Mouse (Mus musculus) limb, embryonic 13.5 days (tissue): ENCODE results near the gene Rac1. TPM values are rescaled to one million over a fixed set of nuclear protein-coding genes. Genes with fewer than 3 reads are reported as not detected.
"Not testable (repeated sequence)": the region's sequence is repeated elsewhere in the genome, so short reads cannot be mapped to it uniquely, and the experiment has no call there.

Experiments used
- ATAC-seq: fragments of 200-750 bp; cut with Nextera tagmentation; 2 replicates; pipeline ENCODE4 v1.8.0; 2017; ENCODE audit warnings: low read depth, moderate number of reproducible peaks, moderate TSS enrichment; ENCODE audit not compliant: low FRiP score
- H3K27ac ChIP-seq: fragments of 300-500 bp; sonication (generic); 2 replicates; pipeline ENCODE4 v1.5.1; 2015; ENCODE audit warnings: inconsistent platforms, mild to moderate bottlenecking, moderate library complexity
- H3K27me3 ChIP-seq: fragments of 300-500 bp; sonication (generic); 2 replicates; pipeline ENCODE4 v1.6.1; 2015; ENCODE audit warnings: mild to moderate bottlenecking, inconsistent platforms
- H3K36me3 ChIP-seq: fragments of 300-500 bp; sonication (generic); 2 replicates; pipeline ENCODE4 v1.6.1; 2015; ENCODE audit warnings: inconsistent platforms, mild to moderate bottlenecking, moderate library complexity
- H3K4me1 ChIP-seq: fragments of 300-500 bp; sonication (generic); 2 replicates; pipeline ENCODE4 v1.6.1; 2015; ENCODE audit warnings: inconsistent platforms
- H3K4me2 ChIP-seq: fragments of 300-500 bp; sonication (generic); replicated peaks from 2 replicates; pipeline ENCODE4 v1.6.1; 2015; ENCODE audit warnings: inconsistent platforms, mild to moderate bottlenecking, moderate library complexity
- H3K4me3 ChIP-seq: fragments of 300-500 bp; sonication (generic); 2 replicates; pipeline ENCODE4 v1.5.1; 2015; ENCODE audit warnings: moderate library complexity, mild to moderate bottlenecking, inconsistent platforms
- H3K9ac ChIP-seq: fragments of 300-500 bp; sonication (generic); 2 replicates; pipeline ENCODE4 v1.6.1; 2015; ENCODE audit warnings: mild to moderate bottlenecking, inconsistent platforms
- H3K9me3 ChIP-seq: fragments of 300-500 bp; sonication (generic); 2 replicates; pipeline ENCODE4 v1.6.1; 2016; ENCODE audit warnings: inconsistent platforms
- WGBS: fragments of 180-500 bp; shearing (Covaris S2); methylation state at CpG from one replicate; pipeline ENCODE4 v1.1.7; 2015; 5-methylcytosine and 5-hydroxymethylcytosine counted together
- polyA plus RNA-seq: library from polyadenylated mRNA; unstranded; fragments of >200 nt; fragmentation: Nextera tagmentation; extraction: Ambion mirVana; gene quantifications from 2 replicates; pipeline ENCODE4 v1.2.1, GENCODE M21; 2015

The Rac1 gene
- polyA plus RNA-seq, 1 experiment from 2014 or later = 450 TPM

- 68% methylated on average over 6 of the region's 6 CpGs for WGBS
- 0 out of 2 replicates have a peak overlapping the region, but pooled peaks have one; percentile 13 for H3K9ac ChIP-seq
Observed at GRCm38 (mm10) chr5:143552911-143553310, 25.1 kb upstream of the Rac1 start.

GRCm38 (mm10) chr5:143548922-143549321 lies 21.1 kb upstream of the Rac1 start:
- Histone ChIP-seq H3K9ac (peak overlapping the region; percentile 82), H3K4me2 (peak overlapping the region; percentile 91), H3K4me1 (peaks cover 20% of the 10 kb centered on the region), H3K27ac (0 out of 2 replicates have a peak overlapping the region, but pooled peaks have one; percentile 39), H3K4me3 (peak overlapping the region; percentile 69)
- H3K9me3 ChIP-seq, H3K27me3 ChIP-seq, H3K36me3 ChIP-seq: not testable (repeated sequence)
- WGBS = 0% methylated on average over 27 of the region's 28 CpGs
- ATAC-seq = peak; percentile 41

More at GRCm38 (mm10) chr5:143552911-143553310, 25.1 kb upstream of the Rac1 start:
- H3K27me3 ChIP-seq = no peaks in the 10 kb centered on the region
- no peak for ATAC-seq
- H3K36me3 ChIP-seq = peaks cover 17% of the 10 kb centered on the region
- H3K27ac ChIP-seq = no peak overlapping the region
- H3K4me3 ChIP-seq = no peak overlapping the region
- no peaks in the 10 kb centered on the region for H3K9me3 ChIP-seq
- H3K4me1 ChIP-seq = peaks cover 20% of the 10 kb centered on the region
- no peak overlapping the region for H3K4me2 ChIP-seq

- Histone ChIP-seq H3K4me2 (peak overlapping the region; percentile 91), H3K27ac (peak overlapping the region; percentile 45; the same call in 1 of the 2 replicates), H3K4me3 (peak overlapping the region; percentile 69), H3K9ac (peak overlapping the region; percentile 82), H3K9me3 (no peaks in the 10 kb centered on the region), H3K4me1 (peaks cover 20% of the 10 kb centered on the region), H3K36me3 (peaks cover 6% of the 10 kb centered on the region; the same call in 1 of the 2 replicates), H3K27me3 (no peaks in the 10 kb centered on the region)
- ATAC-seq = peak; percentile 94
- WGBS = under 1% methylated on average over 29 of the region's 37 CpGs
Observed at GRCm38 (mm10) chr5:143548401-143548846, 20.6 kb upstream of the Rac1 start.

- no peaks in the 10 kb centered on the region for H3K9me3 ChIP-seq
- WGBS = 58% methylated on average over 10 of the region's 10 CpGs
- peaks cover 20% of the 10 kb centered on the region for H3K4me1 ChIP-seq
- H3K36me3 ChIP-seq = peaks cover 6% of the 10 kb centered on the region; the same call in 1 of the 2 replicates
- H3K27ac ChIP-seq = peak overlapping the region; percentile 45; the same call in 1 of the 2 replicates
- H3K4me2 ChIP-seq = peak overlapping the region; percentile 91
- no peak for ATAC-seq
- H3K4me3 ChIP-seq = peak overlapping the region; percentile 69; the same call in 1 of the 2 replicates
- H3K9ac ChIP-seq = no peak overlapping the region
- H3K27me3 ChIP-seq = no peaks in the 10 kb centered on the region
Observed at GRCm38 (mm10) chr5:143547866-143548265, 20.0 kb upstream of the Rac1 start.

GRCm38 (mm10) chr5:143547384-143547783 lies 19.5 kb upstream of the Rac1 start:
- H3K36me3 ChIP-seq = peaks cover 6% of the 10 kb centered on the region; the same call in 1 of the 2 replicates
- no peak overlapping the region for H3K4me3 ChIP-seq
- H3K9me3 ChIP-seq = no peaks in the 10 kb centered on the region
- WGBS = 9% methylated on average over 11 of the region's 11 CpGs
- no peak overlapping the region for H3K27ac ChIP-seq
- no peak overlapping the region for H3K9ac ChIP-seq
- H3K27me3 ChIP-seq = no peaks in the 10 kb centered on the region
- no peak overlapping the region for H3K4me2 ChIP-seq
- ATAC-seq = no peak
- H3K4me1 ChIP-seq = peaks cover 20% of the 10 kb centered on the region

GRCm38 (mm10) chr5:143539111-143539510 lies 11.3 kb upstream of the Rac1 start:
- no peak overlapping the region for H3K9ac ChIP-seq
- 87% methylated on average over 8 of the region's 8 CpGs for WGBS
- H3K4me2 ChIP-seq = no peak overlapping the region
- no peaks in the 10 kb centered on the region for H3K36me3 ChIP-seq
- no peaks in the 10 kb centered on the region for H3K27me3 ChIP-seq
- no peaks in the 10 kb centered on the region for H3K9me3 ChIP-seq
- H3K27ac ChIP-seq = no peak overlapping the region
- no peak for ATAC-seq
- H3K4me3 ChIP-seq = no peak overlapping the region
- no peaks in the 10 kb centered on the region for H3K4me1 ChIP-seq

GRCm38 (mm10) chr5:143537022-143537421 lies 9.2 kb upstream of the Rac1 start:
- H3K27me3 ChIP-seq = no peaks in the 10 kb centered on the region
- no peak overlapping the region for H3K9ac ChIP-seq
- WGBS = 43% methylated on average over 2 of the region's 2 CpGs
- no peak for ATAC-seq
- no peak overlapping the region for H3K27ac ChIP-seq
- no peak overlapping the region for H3K4me3 ChIP-seq
- H3K36me3 ChIP-seq = no peaks in the 10 kb centered on the region
- H3K9me3 ChIP-seq = no peaks in the 10 kb centered on the region
- H3K4me1 ChIP-seq = no peaks in the 10 kb centered on the region
- no peak overlapping the region for H3K4me2 ChIP-seq

GRCm38 (mm10) chr5:143534922-143535321 lies 7.1 kb upstream of the Rac1 start:
- Histone ChIP-seq H3K27me3 (no peaks in the 10 kb centered on the region), H3K9ac (no peak overlapping the region), H3K36me3 (no peaks in the 10 kb centered on the region), H3K4me3 (no peak overlapping the region), H3K4me2 (no peak overlapping the region), H3K9me3 (no peaks in the 10 kb centered on the region), H3K27ac (no peak overlapping the region), H3K4me1 (no peaks in the 10 kb centered on the region)
- ATAC-seq = no peak
- 84% methylated on average over 4 of the region's 4 CpGs for WGBS

- Histone ChIP-seq H3K9me3 (no peaks in the 10 kb centered on the region), H3K9ac (no peak overlapping the region), H3K4me1 (peaks cover 8% of the 10 kb centered on the region), H3K4me3 (no peak overlapping the region), H3K27ac (no peak overlapping the region), H3K4me2 (no peak overlapping the region), H3K36me3 (no peaks in the 10 kb centered on the region), H3K27me3 (no peaks in the 10 kb centered on the region)
- ATAC-seq = no peak
- WGBS = 61% methylated on average over 7 of the region's 7 CpGs
Observed at GRCm38 (mm10) chr5:143530715-143531114, 2.9 kb upstream of the Rac1 start.

- peak overlapping the region; percentile 99 for H3K27ac ChIP-seq
- WGBS = 20% methylated on average over 7 of the region's 7 CpGs
- peak overlapping the region; percentile 100 for H3K9ac ChIP-seq
- H3K4me2 ChIP-seq = peak overlapping the region; percentile 77
- no peaks in the 10 kb centered on the region for H3K9me3 ChIP-seq
- ATAC-seq = no peak; the same call in 1 of the 2 replicates
- peak overlapping the region; percentile 99 for H3K4me3 ChIP-seq
- peaks cover 9% of the 10 kb centered on the region; the same call in 1 of the 2 replicates for H3K36me3 ChIP-seq
- H3K4me1 ChIP-seq = peaks cover 26% of the 10 kb centered on the region
- no peaks in the 10 kb centered on the region for H3K27me3 ChIP-seq
Observed at GRCm38 (mm10) chr5:143528308-143528683, 460 bp upstream of the Rac1 start.

- peaks cover 9% of the 10 kb centered on the region; the same call in 1 of the 2 replicates for H3K36me3 ChIP-seq
- H3K27ac ChIP-seq = peak overlapping the region; percentile 99
- no peaks in the 10 kb centered on the region for H3K9me3 ChIP-seq
- H3K4me3 ChIP-seq = peak overlapping the region; percentile 99
- H3K27me3 ChIP-seq = no peaks in the 10 kb centered on the region
- no peak for ATAC-seq
- peaks cover 26% of the 10 kb centered on the region for H3K4me1 ChIP-seq
- WGBS = 1% methylated on average over 28 of the region's 28 CpGs
- H3K4me2 ChIP-seq = peak overlapping the region; percentile 77
- peak overlapping the region; percentile 100 for H3K9ac ChIP-seq
Observed at GRCm38 (mm10) chr5:143526698-143527331, 1.0 kb downstream of the Rac1 start.

GRCm38 (mm10) chr5:143525454-143526225 lies 2.2 kb downstream of the Rac1 start:
- 52% methylated on average over 7 of the region's 7 CpGs for WGBS
- peak overlapping the region; percentile 100 for H3K9ac ChIP-seq
- peak overlapping the region; percentile 99 for H3K4me3 ChIP-seq
- peak overlapping the region; percentile 77 for H3K4me2 ChIP-seq
- no peaks in the 10 kb centered on the region for H3K9me3 ChIP-seq
- no peak for ATAC-seq
- H3K4me1 ChIP-seq = peaks cover 26% of the 10 kb centered on the region
- H3K36me3 ChIP-seq = peaks cover 15% of the 10 kb centered on the region; the same call in 1 of the 2 replicates
- no peaks in the 10 kb centered on the region for H3K27me3 ChIP-seq
- H3K27ac ChIP-seq = peak overlapping the region; percentile 15; the same call in 1 of the 2 replicates
